Mouse (Mus musculus) embryonic fibroblast, embryonic 13.5 days (primary cell): ENCODE data around the gene Fkbp11.

Experiments used
- CTCF ChIP-seq: IDR thresholded peaks from 2 replicates; pipeline ENCODE4 v1.5.1; 2011; ENCODE audit warnings: mild to moderate bottlenecking, control low read depth, low read length, moderate library complexity, borderline replicate concordance; ENCODE audit not compliant: insufficient read depth
- POLR2A ChIP-seq: IDR thresholded peaks from 2 replicates; pipeline ENCODE4 v1.6.1; 2011; ENCODE audit warnings: low read depth, mild to moderate bottlenecking, control low read depth, low read length, moderate library complexity

DNA sequence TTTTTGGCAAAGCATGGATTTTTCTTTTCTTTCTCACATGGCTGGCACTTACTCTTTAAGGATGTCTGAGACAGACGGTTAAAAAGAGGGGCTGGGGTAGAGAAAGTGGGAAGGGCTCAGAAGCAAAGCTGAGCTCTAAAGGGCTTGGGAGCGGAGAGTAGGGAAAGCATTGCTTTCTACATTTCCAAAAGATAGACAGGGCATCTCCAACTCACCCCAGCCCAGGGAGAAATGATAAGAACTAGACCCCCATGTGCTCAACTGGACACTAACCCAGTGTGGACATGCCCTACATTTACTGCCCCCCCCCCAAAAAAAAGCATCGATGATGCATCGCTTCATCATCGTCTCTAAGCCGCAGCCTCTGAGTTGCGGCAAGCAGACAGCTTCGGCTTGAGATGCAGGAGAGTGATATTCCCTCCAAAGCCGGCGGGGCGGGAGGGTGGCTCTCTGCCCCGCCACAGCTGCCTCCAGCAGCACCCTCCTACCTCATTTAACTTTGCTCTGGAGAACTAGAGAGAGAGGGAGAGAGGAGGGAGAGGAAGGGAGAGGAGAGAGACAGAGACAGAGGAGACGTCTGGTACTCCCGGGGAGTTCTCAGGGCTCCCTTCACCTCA lies 52.3 kb downstream of the Fkbp11 start:
- TF ChIP-seq CTCF, result no peak
- TF ChIP-seq POLR2A, result no peak
